Mouse (Mus musculus) hindbrain, embryonic 12.5 days (tissue): Measurements from ENCODE around the gene Zfp9. TPM values are rescaled to one million over a fixed set of nuclear protein-coding genes. Genes with fewer than 3 reads are reported as not detected.

Experiments
- ATAC-seq: fragments of 200-750 bp; cut with Nextera tagmentation; 2 replicates; pipeline ENCODE4 v1.8.0; 2017; ENCODE audit warnings: moderate TSS enrichment; ENCODE audit not compliant: low FRiP score
- H3K27ac ChIP-seq: fragments of 300-500 bp; sonication (generic); 2 replicates; pipeline ENCODE4 v1.5.1; 2016; ENCODE audit warnings: mild to moderate bottlenecking
- H3K27me3 ChIP-seq: fragments of 300-500 bp; sonication (generic); 2 replicates; pipeline ENCODE4 v1.6.1; 2016; ENCODE audit warnings: mild to moderate bottlenecking
- H3K36me3 ChIP-seq: fragments of 300-500 bp; sonication (generic); 2 replicates; pipeline ENCODE4 v1.6.1; 2016; ENCODE audit warnings: mild to moderate bottlenecking
- H3K4me1 ChIP-seq: fragments of 300-500 bp; sonication (generic); 2 replicates; pipeline ENCODE4 v1.6.1; 2016
- H3K4me2 ChIP-seq: fragments of 300-500 bp; sonication (generic); replicated peaks from 2 replicates; pipeline ENCODE4 v1.6.1; 2016; ENCODE audit warnings: mild to moderate bottlenecking
- H3K4me3 ChIP-seq: fragments of 300-500 bp; sonication (generic); 2 replicates; pipeline ENCODE4 v1.5.1; 2016; ENCODE audit warnings: mild to moderate bottlenecking
- H3K9ac ChIP-seq: fragments of 300-500 bp; sonication (generic); 2 replicates; pipeline ENCODE4 v1.6.1; 2016; ENCODE audit warnings: mild to moderate bottlenecking, moderate library complexity
- H3K9me3 ChIP-seq: fragments of 300-500 bp; sonication (generic); replicated peaks from 2 replicates; pipeline ENCODE4 v1.6.1; 2016; ENCODE audit warnings: mild to moderate bottlenecking
- WGBS: fragments of 180-500 bp; shearing (Covaris S2); methylation state at CpG from one replicate; pipeline ENCODE4 v1.1.7; 2016; 5-methylcytosine and 5-hydroxymethylcytosine counted together
- polyA plus RNA-seq: library from polyadenylated mRNA; unstranded; fragments of >200 nt; fragmentation: Nextera tagmentation; extraction: Ambion mirVana; gene quantifications from 2 replicates; pipeline ENCODE4 v1.2.1, GENCODE M21; 2016

Gene Zfp9
- polyA plus RNA-seq = 12.8 and 17.0 TPM in 2 replicates

GRCm38 (mm10) chr6:118478957-118479708, at the start of gene Zfp9:
Gene Zfp9, minus strand, starts transcription at chr6:118479320.
- H3K36me3 ChIP-seq = no peaks in the 10 kb centered on the region
- H3K4me2 ChIP-seq = peak within 1 kb of the TSS; percentile 63
- peaks cover 20% of the 10 kb centered on the region for H3K4me1 ChIP-seq
- H3K9ac ChIP-seq = peak within 1 kb of the TSS; percentile 71
- no peaks in the 10 kb centered on the region for H3K9me3 ChIP-seq
- peak; percentile 95 for ATAC-seq
- peak within 1 kb of the TSS; percentile 82 for H3K27ac ChIP-seq
- peaks cover 16% of the 10 kb centered on the region for H3K27me3 ChIP-seq
- under 1% methylated on average over 43 of the region's 57 CpGs for WGBS
- H3K4me3 ChIP-seq = peak within 1 kb of the TSS; percentile 50

GRCm38 (mm10) chr6:118520668-118521067, 41.5 kb upstream of the Zfp9 start:
- H3K4me1 ChIP-seq = no peaks in the 10 kb centered on the region
- ATAC-seq = no peak
- no peak overlapping the region for H3K9ac ChIP-seq
- no peaks in the 10 kb centered on the region for H3K9me3 ChIP-seq
- H3K27me3 ChIP-seq = no peaks in the 10 kb centered on the region
- 92% methylated on average over 7 of the region's 7 CpGs for WGBS
- peaks cover 78% of the 10 kb centered on the region for H3K36me3 ChIP-seq
- no peak overlapping the region for H3K27ac ChIP-seq
- H3K4me2 ChIP-seq = no peak overlapping the region
- no peak overlapping the region for H3K4me3 ChIP-seq

GRCm38 (mm10) chr6:118513335-118514012, 34.4 kb upstream of the Zfp9 start:
- WGBS = 92% methylated on average over 12 of the region's 12 CpGs
- no peak for ATAC-seq
- Histone ChIP-seq H3K36me3 (peaks cover 69% of the 10 kb centered on the region), H3K4me3 (no peak overlapping the region), H3K27me3 (no peaks in the 10 kb centered on the region), H3K9ac (no peak overlapping the region), H3K4me2 (no peak overlapping the region), H3K4me1 (no peaks in the 10 kb centered on the region), H3K9me3 (no peaks in the 10 kb centered on the region), H3K27ac (no peak overlapping the region)

- 91% methylated on average over 7 of the region's 7 CpGs for WGBS
These were observed 19.9 kb upstream of the Zfp9 start for GRCm38 (mm10) chr6:118499010-118499409.

DNA sequence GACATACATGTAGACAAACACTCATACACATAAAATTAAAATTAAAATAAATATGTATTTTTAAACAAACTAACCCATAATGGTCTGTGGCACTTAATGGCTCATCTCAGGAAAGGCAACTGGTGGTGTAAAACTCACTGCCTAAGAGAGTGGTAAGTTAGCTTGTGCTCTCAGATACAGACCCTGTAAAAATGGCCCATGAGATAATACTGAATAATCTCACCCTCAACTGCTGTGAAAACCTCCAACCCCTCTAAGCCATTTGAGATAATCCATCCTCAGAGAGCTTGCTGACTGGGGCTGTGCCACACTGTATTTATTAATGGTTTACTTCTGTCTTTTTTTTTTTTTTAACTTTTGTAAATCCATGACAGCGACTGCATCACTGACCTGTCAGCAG, 3.0 kb upstream of the Zfp9 start:
- no peak for ATAC-seq
- peaks cover 14% of the 10 kb centered on the region for H3K4me1 ChIP-seq
- no peak overlapping the region for H3K4me3 ChIP-seq
- no peaks in the 10 kb centered on the region for H3K36me3 ChIP-seq
- H3K4me2 ChIP-seq = no peak overlapping the region
- no peak overlapping the region for H3K27ac ChIP-seq
- H3K27me3 ChIP-seq = peaks cover 13% of the 10 kb centered on the region
- 87% methylated on average over 1 of the region's 1 CpGs for WGBS
- H3K9ac ChIP-seq = no peak overlapping the region
- H3K9me3 ChIP-seq = no peaks in the 10 kb centered on the region

More at GRCm38 (mm10) chr6:118499010-118499409, 19.9 kb upstream of the Zfp9 start:
- no peak for ATAC-seq
- Histone ChIP-seq H3K27ac (no peak overlapping the region), H3K9me3 (no peaks in the 10 kb centered on the region), H3K4me3 (no peak overlapping the region), H3K27me3 (no peaks in the 10 kb centered on the region), H3K4me2 (no peak overlapping the region), H3K36me3 (peaks cover 33% of the 10 kb centered on the region), H3K9ac (no peak overlapping the region), H3K4me1 (no peaks in the 10 kb centered on the region)

DNA sequence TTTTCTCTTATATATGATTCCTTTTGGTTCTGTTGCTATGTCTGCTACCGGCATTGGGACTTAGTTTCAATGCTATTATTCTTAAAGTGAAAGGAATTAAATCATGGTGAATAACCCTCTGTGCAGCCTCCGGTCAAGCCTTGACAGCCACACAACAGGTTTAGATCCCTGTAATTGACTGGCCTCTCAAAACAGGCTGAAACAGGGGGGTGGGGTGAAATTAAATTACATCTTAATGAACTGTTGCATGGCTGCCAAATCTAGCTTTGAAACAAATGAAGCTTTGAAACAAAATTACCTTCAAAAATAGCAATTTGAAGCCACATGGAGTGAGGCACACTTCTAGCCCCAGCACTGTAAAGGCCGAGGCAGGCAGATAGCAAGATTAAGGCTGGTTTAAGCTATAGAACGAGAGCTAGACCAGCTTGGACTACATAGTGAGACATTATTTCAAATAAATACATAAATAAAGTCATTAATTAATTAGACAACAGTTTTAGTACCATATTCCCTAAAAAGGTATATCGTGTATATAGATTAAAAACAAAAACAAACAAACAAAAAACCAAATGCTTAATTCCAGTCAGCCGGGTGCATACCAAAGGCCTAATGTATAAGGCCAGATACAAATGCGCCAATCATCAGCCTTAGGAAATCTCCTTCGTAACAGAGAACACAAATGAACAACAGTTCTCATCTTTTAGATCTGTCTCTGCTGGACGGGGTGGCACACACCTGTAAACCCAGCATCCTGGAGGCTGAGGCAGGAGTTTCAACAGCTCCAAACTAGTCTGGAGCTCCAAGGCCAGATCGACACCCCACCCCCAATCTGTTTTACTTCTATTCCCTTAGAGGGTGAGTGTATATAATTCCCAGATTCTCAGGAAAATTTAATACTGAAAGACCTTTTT, 990 bp downstream of the Zfp9 start:
- 16% methylated on average over 10 of the region's 10 CpGs for WGBS
- Histone ChIP-seq H3K27me3 (peaks cover 16% of the 10 kb centered on the region), H3K4me3 (peak overlapping the region; percentile 50), H3K4me2 (peak overlapping the region; percentile 63), H3K36me3 (no peaks in the 10 kb centered on the region), H3K4me1 (peaks cover 20% of the 10 kb centered on the region), H3K27ac (peak overlapping the region; percentile 82; the same call in 1 of the 2 replicates), H3K9ac (peak overlapping the region; percentile 71), H3K9me3 (no peaks in the 10 kb centered on the region)
- no peak for ATAC-seq

DNA sequence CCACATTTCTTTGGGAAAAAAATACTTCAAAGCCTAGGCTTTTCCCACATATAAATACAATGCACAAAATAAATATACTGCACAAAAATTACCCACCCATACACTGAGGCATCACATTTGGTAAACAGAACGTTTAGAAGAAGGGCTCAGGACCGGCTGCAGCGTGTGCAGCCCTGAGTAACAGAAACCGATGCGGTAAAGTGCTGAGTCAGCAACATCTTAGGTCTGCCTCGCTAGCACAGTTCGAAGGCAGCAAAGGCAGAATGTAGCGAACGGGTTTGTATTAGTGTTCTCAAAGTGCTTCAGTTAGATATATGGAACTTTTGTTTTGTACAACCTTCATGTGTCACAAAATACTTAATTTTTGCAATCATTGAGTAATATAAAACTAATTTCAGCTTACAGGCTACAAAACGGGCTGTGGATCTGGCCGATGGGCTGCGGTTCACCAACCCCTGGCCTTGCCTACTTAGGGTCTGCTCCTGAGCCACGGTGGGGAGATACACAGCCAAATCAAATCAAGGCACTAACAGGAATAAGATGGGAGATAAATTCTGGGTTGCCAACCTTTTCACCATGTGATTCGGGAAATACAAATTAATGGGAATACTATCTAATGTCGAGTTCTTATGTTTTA, 16.9 kb downstream of the Zfp9 start:
- H3K27ac ChIP-seq = no peak overlapping the region
- H3K36me3 ChIP-seq = peaks cover 35% of the 10 kb centered on the region
- no peaks in the 10 kb centered on the region for H3K9me3 ChIP-seq
- H3K4me2 ChIP-seq = no peak overlapping the region
- no peak overlapping the region for H3K9ac ChIP-seq
- H3K4me3 ChIP-seq = no peak overlapping the region
- 82% methylated on average over 15 of the region's 15 CpGs for WGBS
- no peaks in the 10 kb centered on the region for H3K4me1 ChIP-seq
- no peaks in the 10 kb centered on the region for H3K27me3 ChIP-seq
- ATAC-seq = no peak

GRCm38 (mm10) chr6:118457726-118458125, 21.4 kb downstream of the Zfp9 start:
- Histone ChIP-seq H3K9me3 (no peaks in the 10 kb centered on the region), H3K9ac (no peak overlapping the region)

GRCm38 (mm10) chr6:118455042-118455631, 24.0 kb downstream of the Zfp9 start, which contains the start of gene Zfp248:
Gene Zfp248, minus strand, starts transcription at chr6:118455528.
- Histone ChIP-seq H3K4me3 (peak within 1 kb of the TSS; percentile 59), H3K27me3 (no peaks in the 10 kb centered on the region), H3K27ac (peak within 1 kb of the TSS; percentile 96), H3K9ac (peak within 1 kb of the TSS; percentile 75), H3K36me3 (peaks cover 9% of the 10 kb centered on the region; the same call in 1 of the 2 replicates), H3K4me1 (peaks cover 15% of the 10 kb centered on the region), H3K9me3 (no peaks in the 10 kb centered on the region), H3K4me2 (peak within 1 kb of the TSS; percentile 56)
- ATAC-seq = peak; percentile 97
- WGBS = under 1% methylated on average over 43 of the region's 43 CpGs

More at GRCm38 (mm10) chr6:118457726-118458125, 21.4 kb downstream of the Zfp9 start:
- Histone ChIP-seq H3K27ac (no peak overlapping the region), H3K27me3 (no peaks in the 10 kb centered on the region), H3K4me2 (no peak overlapping the region), H3K4me1 (peaks cover 15% of the 10 kb centered on the region), H3K36me3 (0 out of 2 replicates have a peak, but pooled peaks cover 4% of the 10 kb centered on the region), H3K4me3 (no peak overlapping the region)
- WGBS = 95% methylated on average over 1 of the region's 1 CpGs
- ATAC-seq = no peak

- Histone ChIP-seq H3K27me3 (no peaks in the 10 kb centered on the region), H3K4me2 (peak overlapping the region; percentile 56), H3K9ac (peak overlapping the region; percentile 75), H3K4me1 (peaks cover 15% of the 10 kb centered on the region), H3K9me3 (no peaks in the 10 kb centered on the region), H3K4me3 (peak overlapping the region; percentile 59), H3K36me3 (peaks cover 9% of the 10 kb centered on the region; the same call in 1 of the 2 replicates), H3K27ac (peak overlapping the region; percentile 96; the same call in 1 of the 2 replicates)
- WGBS = 41% methylated on average over 8 of the region's 8 CpGs
- no peak for ATAC-seq
These were observed 24.7 kb downstream of the Zfp9 start for GRCm38 (mm10) chr6:118454452-118454851.

- no peaks in the 10 kb centered on the region for H3K4me1 ChIP-seq
- 83% methylated on average over 4 of the region's 4 CpGs for WGBS
- H3K9ac ChIP-seq = no peak overlapping the region
- no peak for ATAC-seq
- peaks cover 46% of the 10 kb centered on the region for H3K36me3 ChIP-seq
- H3K27ac ChIP-seq = no peak overlapping the region
- no peaks in the 10 kb centered on the region for H3K27me3 ChIP-seq
- H3K9me3 ChIP-seq = peaks cover 7% of the 10 kb centered on the region; the same call in 1 of the 2 replicates
- H3K4me2 ChIP-seq = no peak overlapping the region
- H3K4me3 ChIP-seq = no peak overlapping the region
These were observed 47.6 kb downstream of the Zfp9 start for GRCm38 (mm10) chr6:118431502-118431901.
